Mouse (Mus musculus) neural tube, embryonic 14.5 days (tissue): ENCODE measurements around the gene Isg15. TPM values are rescaled to one million over a fixed set of nuclear protein-coding genes. Genes with fewer than 3 reads are reported as not detected.

Experiments
- ATAC-seq: fragments of 200-750 bp; cut with Nextera tagmentation; 2 replicates; pipeline ENCODE4 v1.8.0; 2017; ENCODE audit warnings: low read depth, mild to moderate bottlenecking, moderate TSS enrichment, moderate library complexity
- H3K27ac ChIP-seq: fragments of 300-500 bp; sonication (generic); 2 replicates; pipeline ENCODE4 v1.5.1; 2014; ENCODE audit warnings: low read depth, mild to moderate bottlenecking, control low read depth, low read length, moderate library complexity, mixed read lengths
- H3K27me3 ChIP-seq: fragments of 300-500 bp; sonication (generic); 2 replicates; pipeline ENCODE4 v1.6.1; 2014; ENCODE audit warnings: low read length; ENCODE audit not compliant: control insufficient read depth, insufficient read depth
- H3K36me3 ChIP-seq: fragments of 300-500 bp; sonication (generic); 2 replicates; pipeline ENCODE4 v1.6.1; 2014; ENCODE audit warnings: low read length, mixed read lengths; ENCODE audit not compliant: control insufficient read depth, insufficient read depth
- H3K4me1 ChIP-seq: fragments of 300-500 bp; sonication (generic); 2 replicates; pipeline ENCODE4 v1.6.1; 2014; ENCODE audit warnings: low read length; ENCODE audit not compliant: control insufficient read depth, insufficient read depth
- H3K4me2 ChIP-seq: fragments of 300-500 bp; sonication (generic); 2 replicates; pipeline ENCODE4 v1.6.1; 2014; ENCODE audit warnings: mild to moderate bottlenecking, low read depth, low read length, control low read depth
- H3K4me3 ChIP-seq: fragments of 300-500 bp; sonication (generic); 2 replicates; pipeline ENCODE4 v1.5.1; 2014; ENCODE audit warnings: low read depth, low read length, control low read depth, mixed read lengths
- H3K9ac ChIP-seq: fragments of 300-500 bp; sonication (generic); replicated peaks from 2 replicates; pipeline ENCODE4 v1.6.1; 2014; ENCODE audit warnings: low read depth, mild to moderate bottlenecking, control low read depth, low read length, mixed read lengths
- H3K9me3 ChIP-seq: fragments of 300-500 bp; sonication (generic); 2 replicates; pipeline ENCODE4 v1.6.1; 2016; ENCODE audit warnings: low read length; ENCODE audit not compliant: control insufficient read depth
- WGBS: fragments of 180-500 bp; shearing (Covaris S2); extraction: QIAGEN DNeasy Blood & Tissue Kit; methylation state at CpG from one replicate; pipeline ENCODE4 v1.1.7; 2014; 5-methylcytosine and 5-hydroxymethylcytosine counted together
- polyA plus RNA-seq: library from polyadenylated mRNA; unstranded; fragments of >200 nt; fragmentation: Nextera tagmentation; extraction: Ambion mirVana; gene quantifications from 2 replicates; pipeline ENCODE4 v1.2.1, GENCODE M21; 2014

Gene Isg15
- polyA plus RNA-seq, 1 experiment from 2014 or later, result 1.2 TPM

- ATAC-seq, result no peak
- Histone ChIP-seq H3K4me1 (no peaks in the 10 kb centered on the region), H3K36me3 (peaks cover 25% of the 10 kb centered on the region), H3K27ac (no peak overlapping the region), H3K9ac (0 out of 2 replicates have a peak overlapping the region, but pooled peaks have one; percentile 11), H3K4me2 (no peak overlapping the region), H3K27me3 (no peaks in the 10 kb centered on the region), H3K4me3 (no peak overlapping the region), H3K9me3 (no peaks in the 10 kb centered on the region)
- 38% methylated on average over 18 of the region's 18 CpGs for WGBS
Observed at GRCm38 (mm10) chr4:156227752-156228392, 27.3 kb upstream of the Isg15 start.

GRCm38 (mm10) chr4:156224276-156224675 lies 23.7 kb upstream of the Isg15 start:
- Histone ChIP-seq H3K27me3 (no peaks in the 10 kb centered on the region), H3K4me1 (no peaks in the 10 kb centered on the region), H3K27ac (no peak overlapping the region), H3K4me2 (no peak overlapping the region), H3K9me3 (no peaks in the 10 kb centered on the region), H3K9ac (no peak overlapping the region), H3K4me3 (no peak overlapping the region), H3K36me3 (peaks cover 7% of the 10 kb centered on the region)
- 100% methylated on average over 2 of the region's 2 CpGs for WGBS
- ATAC-seq, result no peak

GRCm38 (mm10) chr4:156219936-156220335 lies 19.3 kb upstream of the Isg15 start:
- Histone ChIP-seq H3K27me3 (no peaks in the 10 kb centered on the region), H3K27ac (no peak overlapping the region), H3K9ac (no peak overlapping the region), H3K9me3 (no peaks in the 10 kb centered on the region), H3K4me3 (no peak overlapping the region), H3K4me1 (no peaks in the 10 kb centered on the region), H3K36me3 (peaks cover 6% of the 10 kb centered on the region; the same call in 1 of the 2 replicates), H3K4me2 (no peak overlapping the region)
- no peak for ATAC-seq
- 91% methylated on average over 11 of the region's 11 CpGs for WGBS

GRCm38 (mm10) chr4:156217838-156218237 lies 17.2 kb upstream of the Isg15 start:
- H3K36me3 ChIP-seq, result peaks cover 6% of the 10 kb centered on the region; the same call in 1 of the 2 replicates
- no peak overlapping the region for H3K4me3 ChIP-seq
- no peak overlapping the region for H3K9ac ChIP-seq
- H3K9me3 ChIP-seq, result no peaks in the 10 kb centered on the region
- H3K27me3 ChIP-seq, result no peaks in the 10 kb centered on the region
- no peak for ATAC-seq
- WGBS, result 89% methylated on average over 16 of the region's 16 CpGs
- H3K4me1 ChIP-seq, result no peaks in the 10 kb centered on the region
- no peak overlapping the region for H3K4me2 ChIP-seq
- H3K27ac ChIP-seq, result no peak overlapping the region

GRCm38 (mm10) chr4:156217022-156217669 lies 16.5 kb upstream of the Isg15 start:
- no peaks in the 10 kb centered on the region for H3K9me3 ChIP-seq
- no peaks in the 10 kb centered on the region for H3K27me3 ChIP-seq
- 87% methylated on average over 16 of the region's 16 CpGs for WGBS
- no peak overlapping the region for H3K4me3 ChIP-seq
- H3K4me2 ChIP-seq, result no peak overlapping the region
- peaks cover 5% of the 10 kb centered on the region; the same call in 1 of the 2 replicates for H3K36me3 ChIP-seq
- no peaks in the 10 kb centered on the region for H3K4me1 ChIP-seq
- H3K27ac ChIP-seq, result no peak overlapping the region
- no peak overlapping the region for H3K9ac ChIP-seq
- ATAC-seq, result no peak

GRCm38 (mm10) chr4:156216196-156216595 lies 15.6 kb upstream of the Isg15 start:
- H3K9ac ChIP-seq, result no peak overlapping the region
- H3K27me3 ChIP-seq, result no peaks in the 10 kb centered on the region
- no peaks in the 10 kb centered on the region for H3K36me3 ChIP-seq
- no peak for ATAC-seq
- H3K4me2 ChIP-seq, result no peak overlapping the region
- 85% methylated on average over 2 of the region's 2 CpGs for WGBS
- H3K4me3 ChIP-seq, result no peak overlapping the region
- H3K4me1 ChIP-seq, result no peaks in the 10 kb centered on the region
- no peak overlapping the region for H3K27ac ChIP-seq
- H3K9me3 ChIP-seq, result no peaks in the 10 kb centered on the region

- Histone ChIP-seq H3K27ac (no peak within 1 kb of the TSS), H3K27me3 (no peaks in the 10 kb centered on the region), H3K9ac (no peak within 1 kb of the TSS), H3K4me3 (no peak within 1 kb of the TSS), H3K36me3 (no peaks in the 10 kb centered on the region), H3K4me1 (no peaks in the 10 kb centered on the region), H3K4me2 (no peak within 1 kb of the TSS), H3K9me3 (no peaks in the 10 kb centered on the region)
- WGBS, result 76% methylated on average over 4 of the region's 4 CpGs
- no peak for ATAC-seq
Observed at GRCm38 (mm10) chr4:156215649-156216048, 15.0 kb upstream of the Isg15 start, which contains the start of gene Perm1. TSS of gene Perm1 (plus strand) at chr4:156215868.

GRCm38 (mm10) chr4:156213134-156213533 lies 12.5 kb upstream of the Isg15 start:
- Histone ChIP-seq H3K4me2 (no peak overlapping the region), H3K4me1 (no peaks in the 10 kb centered on the region), H3K4me3 (no peak overlapping the region), H3K27me3 (no peaks in the 10 kb centered on the region), H3K36me3 (no peaks in the 10 kb centered on the region), H3K9me3 (no peaks in the 10 kb centered on the region), H3K27ac (no peak overlapping the region), H3K9ac (no peak overlapping the region)
- no peak for ATAC-seq
- 94% methylated on average over 13 of the region's 13 CpGs for WGBS

GRCm38 (mm10) chr4:156209963-156210635 lies 9.5 kb upstream of the Isg15 start:
- ATAC-seq, result no peak
- Histone ChIP-seq H3K4me3 (no peak overlapping the region), H3K36me3 (no peaks in the 10 kb centered on the region), H3K4me1 (0 out of 2 replicates have a peak, but pooled peaks cover 2% of the 10 kb centered on the region), H3K27me3 (no peaks in the 10 kb centered on the region), H3K9me3 (no peaks in the 10 kb centered on the region), H3K9ac (no peak overlapping the region), H3K27ac (no peak overlapping the region), H3K4me2 (no peak overlapping the region)
- 80% methylated on average over 13 of the region's 13 CpGs for WGBS
